Mouse (Mus musculus) testis, adult 2 months (tissue): ENCODE results near the gene Gm45717. TPM values are rescaled to one million over a fixed set of nuclear protein-coding genes. Genes with fewer than 3 reads are reported as not detected.
"Not testable (repeated sequence)": the region's sequence is repeated elsewhere in the genome, so short reads cannot be mapped to it uniquely, and the experiment has no call there.

Experiments
- H3K27ac ChIP-seq: fragments of 200-500 bp; 2 replicates; pipeline ENCODE4 v1.5.1; 2012; ENCODE audit warnings: low read depth, low read length; ENCODE audit not compliant: control insufficient read depth, insufficient read depth
- H3K27me3 ChIP-seq: fragments of 200-500 bp; 2 replicates; pipeline ENCODE4 v1.6.1; 2012; ENCODE audit warnings: mild to moderate bottlenecking, low read length, moderate library complexity; ENCODE audit not compliant: control insufficient read depth, insufficient read depth
- H3K36me3 ChIP-seq: fragments of 200-500 bp; 2 replicates; pipeline ENCODE4 v1.6.1; 2012; ENCODE audit warnings: mild to moderate bottlenecking, low read length; ENCODE audit not compliant: control insufficient read depth, insufficient read depth
- H3K4me1 ChIP-seq: fragments of 200-500 bp; 2 replicates; pipeline ENCODE4 v1.6.1; 2012; ENCODE audit warnings: low read length; ENCODE audit not compliant: control insufficient read depth, insufficient read depth
- H3K4me3 ChIP-seq: fragments of 200-500 bp; 2 replicates; pipeline ENCODE4 v1.5.1; 2012; ENCODE audit warnings: low read depth, mild to moderate bottlenecking, low read length, moderate library complexity, mixed read lengths; ENCODE audit not compliant: control insufficient read depth
- CTCF ChIP-seq: fragments of 200-500 bp; IDR thresholded peaks from 2 replicates; pipeline ENCODE4 v1.5.1; 2012; ENCODE audit warnings: low read depth, mild to moderate bottlenecking, inconsistent platforms, low read length, moderate library complexity; ENCODE audit not compliant: control insufficient read depth, insufficient read depth, insufficient replicate concordance
- POLR2A ChIP-seq: fragments of 200-500 bp; IDR thresholded peaks from 2 replicates; pipeline ENCODE4 v1.6.1; 2012; ENCODE audit warnings: low read depth, mild to moderate bottlenecking, inconsistent platforms, low read length, moderate library complexity; ENCODE audit not compliant: control insufficient read depth
- polyA plus RNA-seq: library from polyadenylated mRNA; depleted of rRNA; stranded (reverse); fragments of >200 nt; gene quantifications from 2 replicates; pipeline ENCODE4 v1.2.3, GENCODE M21; 2012

Gm45717 gene
- polyA plus RNA-seq, 1 experiment = not detected

DNA sequence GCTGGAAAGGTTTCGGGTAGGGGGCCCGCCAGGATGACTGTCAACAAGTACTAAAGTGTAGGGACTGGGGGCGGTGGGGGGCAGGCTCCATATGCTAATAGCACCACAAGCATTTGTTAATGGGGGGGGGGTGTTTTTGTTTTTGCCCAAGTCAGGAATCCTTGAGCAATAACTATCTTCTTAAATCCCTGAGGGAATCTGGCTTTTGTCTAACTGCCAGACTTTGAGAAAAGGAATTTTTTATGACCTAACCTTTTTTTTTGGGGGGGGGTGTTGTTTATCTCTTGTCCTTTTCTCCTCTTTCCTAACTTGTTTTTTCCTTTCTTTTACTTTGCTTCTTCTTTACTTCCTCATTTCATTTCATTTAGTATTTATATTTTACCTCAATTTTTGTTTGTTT lies 19.7 kb upstream of the Gm45717 start:
- no peak overlapping the region for H3K27ac ChIP-seq
- TF ChIP-seq CTCF (no peak), POLR2A (no peak)
- no peaks in the 10 kb centered on the region for H3K27me3 ChIP-seq
- no peak overlapping the region for H3K4me3 ChIP-seq
- no peaks in the 10 kb centered on the region for H3K4me1 ChIP-seq
- no peaks in the 10 kb centered on the region for H3K36me3 ChIP-seq

DNA sequence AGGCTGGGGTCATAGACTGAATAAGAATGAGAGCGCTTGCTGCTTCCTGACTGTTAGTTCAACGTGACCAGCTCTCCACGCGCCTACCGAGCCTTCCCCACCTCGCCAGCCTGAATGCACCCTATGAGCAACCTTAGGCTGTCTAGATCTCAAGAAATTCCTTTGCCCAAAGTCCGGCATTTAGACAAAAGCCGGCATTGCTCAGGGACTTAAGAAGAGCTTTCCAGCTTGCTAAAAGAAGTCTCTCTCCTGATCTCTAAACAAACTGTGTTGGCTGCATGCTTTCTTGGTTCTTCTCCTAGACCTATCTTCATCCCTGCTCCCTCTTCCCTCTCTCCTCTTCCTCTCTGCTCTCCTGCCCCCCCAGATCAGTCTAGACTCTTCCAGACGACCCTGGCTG lies 19.2 kb upstream of the Gm45717 start:
- H3K4me1 ChIP-seq = no peaks in the 10 kb centered on the region
- no peaks in the 10 kb centered on the region for H3K27me3 ChIP-seq
- H3K27ac ChIP-seq = no peak overlapping the region
- H3K36me3 ChIP-seq = no peaks in the 10 kb centered on the region
- TF ChIP-seq POLR2A = no peak
- TF ChIP-seq CTCF = no peak
- H3K4me3 ChIP-seq = no peak overlapping the region

DNA sequence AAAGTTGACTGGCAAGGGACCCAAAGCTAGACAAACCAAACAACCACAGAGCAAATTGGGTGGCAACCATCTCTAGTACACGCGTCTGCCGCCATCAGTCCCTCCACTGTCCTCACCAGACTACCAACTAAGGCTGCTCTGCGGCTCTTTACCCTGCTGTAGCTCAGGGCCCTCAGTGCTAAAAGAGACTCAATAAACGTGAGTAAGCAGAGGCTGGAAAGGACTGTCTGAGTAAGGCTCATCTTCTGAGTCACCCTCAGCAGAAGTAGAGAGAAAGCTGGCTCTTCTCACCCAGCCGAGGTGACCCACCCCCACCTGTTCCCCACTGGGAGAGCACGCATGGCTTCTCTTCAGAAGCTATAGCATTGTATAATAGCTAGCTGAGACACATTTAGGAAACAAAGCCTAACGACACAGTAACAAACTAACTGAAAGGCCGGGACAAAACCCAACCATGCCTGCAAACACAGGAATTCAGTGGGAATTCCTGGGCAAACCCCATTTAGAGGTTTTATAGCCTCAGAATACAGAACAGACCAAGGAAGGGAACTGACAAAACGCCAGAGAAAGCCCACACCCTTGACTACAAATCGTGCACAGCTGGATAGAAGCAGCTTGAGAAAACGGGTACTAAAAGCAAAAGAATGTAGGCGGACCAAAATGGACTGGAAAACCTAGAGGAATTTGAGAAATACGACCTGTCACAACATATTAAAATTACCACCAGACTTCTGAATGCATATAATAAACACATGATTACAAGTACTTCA lies 17.8 kb upstream of the Gm45717 start:
- H3K36me3 ChIP-seq = no peaks in the 10 kb centered on the region
- no peak overlapping the region for H3K4me3 ChIP-seq
- H3K4me1 ChIP-seq = no peaks in the 10 kb centered on the region
- no peak overlapping the region for H3K27ac ChIP-seq
- TF ChIP-seq POLR2A = no peak
- no peak for TF ChIP-seq CTCF
- no peaks in the 10 kb centered on the region for H3K27me3 ChIP-seq

DNA sequence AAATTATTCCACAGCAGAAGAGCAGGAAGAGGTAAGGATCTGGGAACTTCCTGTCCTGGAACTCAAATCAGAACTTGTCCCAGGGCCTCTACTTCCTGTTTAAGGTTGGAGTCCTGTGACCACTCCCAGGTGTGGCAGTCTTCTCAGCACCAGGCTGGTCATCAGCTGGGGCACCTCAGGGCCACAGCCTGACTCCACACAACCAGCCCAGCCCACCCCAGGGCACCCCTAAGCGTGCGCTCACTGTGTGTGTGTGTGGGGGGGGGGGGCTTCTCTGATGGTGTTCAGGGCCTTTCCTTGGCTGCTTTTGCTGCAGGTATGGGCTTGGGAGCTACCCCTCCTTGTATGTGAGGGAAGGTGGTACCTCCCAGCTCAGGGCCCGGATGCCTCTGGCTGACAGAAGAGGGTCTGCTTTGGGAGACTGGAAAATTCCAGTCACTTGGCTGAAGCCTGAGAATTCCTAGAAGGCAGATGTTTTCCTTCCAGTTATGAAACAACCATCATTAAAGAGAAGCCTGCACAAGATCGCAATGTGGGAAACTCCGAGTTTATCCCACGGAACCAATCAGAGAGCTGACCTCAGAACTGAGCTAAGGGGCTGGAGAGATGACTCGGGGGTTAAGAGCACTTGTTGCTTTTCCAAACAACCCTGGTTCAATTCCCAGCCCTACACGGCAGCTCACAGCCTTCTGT lies 15.9 kb upstream of the Gm45717 start:
- H3K4me1 ChIP-seq = no peaks in the 10 kb centered on the region
- TF ChIP-seq POLR2A (no peak), CTCF (no peak)
- H3K27me3 ChIP-seq = no peaks in the 10 kb centered on the region
- no peaks in the 10 kb centered on the region for H3K36me3 ChIP-seq
- no peak overlapping the region for H3K27ac ChIP-seq
- no peak overlapping the region for H3K4me3 ChIP-seq

DNA sequence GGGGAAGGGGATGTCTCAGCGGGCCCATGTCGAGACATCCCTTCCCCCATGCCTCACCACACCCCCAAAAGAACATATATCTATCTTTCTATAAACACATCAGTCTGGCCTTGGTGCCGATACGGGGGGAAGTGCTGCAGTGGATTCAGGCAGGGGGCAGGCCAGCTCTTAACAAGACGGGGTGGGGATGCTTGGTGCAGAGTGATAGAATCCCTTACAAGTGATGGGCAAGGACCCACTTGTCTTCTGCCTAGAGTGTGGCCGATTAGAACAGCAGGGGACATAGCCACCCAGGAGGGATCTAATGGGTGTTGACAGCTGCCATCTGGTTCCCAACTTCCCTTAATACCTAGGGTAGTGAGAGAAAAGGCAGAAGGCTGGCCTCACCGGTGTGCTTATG lies 15.2 kb upstream of the Gm45717 start:
- H3K27me3 ChIP-seq = no peaks in the 10 kb centered on the region
- no peak for TF ChIP-seq POLR2A
- TF ChIP-seq CTCF = no peak
- H3K36me3 ChIP-seq = no peaks in the 10 kb centered on the region
- no peaks in the 10 kb centered on the region for H3K4me1 ChIP-seq
- H3K4me3 ChIP-seq = no peak overlapping the region
- no peak overlapping the region for H3K27ac ChIP-seq

DNA sequence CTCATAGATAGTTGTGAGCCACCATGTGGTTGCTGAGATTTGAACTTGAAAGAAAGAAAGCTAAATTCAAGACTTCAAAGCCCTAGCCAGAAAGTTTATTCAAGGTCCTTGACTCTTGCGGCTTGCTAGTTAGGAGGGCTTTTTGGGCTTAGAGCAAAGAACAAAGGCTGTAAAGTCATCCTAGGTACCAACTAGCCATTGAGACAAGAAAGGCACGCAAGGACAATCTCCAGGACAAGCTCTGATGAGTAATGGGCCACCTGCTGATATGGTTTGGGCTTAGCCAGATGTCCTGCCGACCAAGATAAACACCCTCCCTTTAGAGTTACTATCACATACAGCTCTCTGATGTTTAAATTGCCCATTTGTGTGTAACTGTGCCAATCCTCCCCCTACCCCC lies 13.0 kb upstream of the Gm45717 start:
- not testable (repeated sequence) for H3K27me3 ChIP-seq, H3K27ac ChIP-seq, H3K4me3 ChIP-seq, H3K36me3 ChIP-seq, H3K4me1 ChIP-seq

DNA sequence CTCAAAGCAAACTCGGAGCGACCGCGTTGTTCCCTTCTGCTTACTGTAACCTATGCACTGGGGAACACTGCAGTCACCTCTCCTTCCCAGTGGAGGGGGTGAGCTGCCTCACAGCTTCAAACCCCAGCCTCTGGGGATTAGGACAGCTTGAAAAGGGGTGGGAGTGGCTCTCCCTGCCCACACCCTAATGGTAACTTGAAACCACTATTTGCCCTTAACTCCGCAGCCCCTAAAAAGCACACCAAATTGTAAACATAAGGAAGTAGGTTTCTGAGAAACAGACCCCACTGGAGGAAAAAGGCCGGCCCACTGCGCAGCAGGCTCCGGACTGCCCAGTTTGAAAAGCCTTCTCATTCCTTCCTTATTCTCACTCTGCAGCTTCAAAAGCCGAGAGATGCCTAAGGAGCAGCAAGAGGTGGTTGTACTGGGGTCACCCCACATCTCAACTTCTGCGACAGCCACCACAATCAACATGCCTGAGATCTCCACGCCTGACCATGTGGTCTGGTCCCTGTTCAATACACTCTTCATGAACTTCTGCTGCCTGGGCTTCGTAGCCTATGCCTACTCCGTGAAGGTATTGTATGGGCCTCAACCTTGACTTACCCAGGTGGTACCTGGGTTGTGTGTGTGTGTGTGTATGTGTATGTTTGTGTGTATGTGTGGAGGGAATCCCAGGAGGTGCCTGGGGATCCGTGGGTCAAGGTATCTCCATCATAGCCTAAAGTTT lies 12.3 kb upstream of the Gm45717 start:
- H3K27me3 ChIP-seq = no peaks in the 10 kb centered on the region
- no peaks in the 10 kb centered on the region for H3K4me1 ChIP-seq
- no peak for TF ChIP-seq CTCF
- TF ChIP-seq POLR2A = no peak
- H3K36me3 ChIP-seq = no peaks in the 10 kb centered on the region
- no peak overlapping the region for H3K4me3 ChIP-seq
- H3K27ac ChIP-seq = no peak overlapping the region
